Mouse (Mus musculus) WW6 (cell line): Measurements from ENCODE around the gene Cnr2.

Source experiments
- DNase-seq: peaks from one replicate; pipeline ENCODE4 v3.0.0-alpha.2; 2013; ENCODE audit warnings: low read depth, low spot score

Cnr2 gene

GRCm38 (mm10) chr4:135875991-135876582 lies 19.1 kb upstream of the Cnr2 start:
- no peak for DNase-seq

- DNase-seq, result no peak
Observed at GRCm38 (mm10) chr4:135876583-135877020, 18.6 kb upstream of the Cnr2 start.

- no peak for DNase-seq
Observed at GRCm38 (mm10) chr4:135877742-135878141, 17.5 kb upstream of the Cnr2 start.

- no peak for DNase-seq
Observed at GRCm38 (mm10) chr4:135879021-135879420, 16.2 kb upstream of the Cnr2 start.

- no peak for DNase-seq
Observed at GRCm38 (mm10) chr4:135880018-135880417, 15.2 kb upstream of the Cnr2 start.

GRCm38 (mm10) chr4:135880576-135880975 lies 14.6 kb upstream of the Cnr2 start:
- DNase-seq, result no peak

- DNase-seq, result no peak
Observed at GRCm38 (mm10) chr4:135882023-135882422, 13.2 kb upstream of the Cnr2 start.

GRCm38 (mm10) chr4:135883401-135883851 lies 11.8 kb upstream of the Cnr2 start:
- no peak for DNase-seq

GRCm38 (mm10) chr4:135883881-135884516 lies 11.2 kb upstream of the Cnr2 start:
- no peak for DNase-seq

- DNase-seq, result no peak
Observed at GRCm38 (mm10) chr4:135884531-135884930, 10.7 kb upstream of the Cnr2 start.

- DNase-seq, result no peak
Observed at GRCm38 (mm10) chr4:135885676-135886075, 9.5 kb upstream of the Cnr2 start.

GRCm38 (mm10) chr4:135886184-135886583 lies 9.0 kb upstream of the Cnr2 start:
- no peak for DNase-seq

GRCm38 (mm10) chr4:135888448-135889057 lies 6.6 kb upstream of the Cnr2 start:
- DNase-seq, result no peak

GRCm38 (mm10) chr4:135889146-135889883 lies 5.9 kb upstream of the Cnr2 start:
- DNase-seq, result no peak

- no peak for DNase-seq
Observed at GRCm38 (mm10) chr4:135889884-135890283, 5.3 kb upstream of the Cnr2 start.

GRCm38 (mm10) chr4:135891539-135891938 lies 3.7 kb upstream of the Cnr2 start:
- DNase-seq, result no peak

- DNase-seq, result no peak
Observed at GRCm38 (mm10) chr4:135892884-135893283, 2.3 kb upstream of the Cnr2 start.

- no peak for DNase-seq
Observed at GRCm38 (mm10) chr4:135896157-135896556, 963 bp downstream of the Cnr2 start.

- DNase-seq, result no peak
Observed at GRCm38 (mm10) chr4:135898380-135899049, 3.3 kb downstream of the Cnr2 start.

- DNase-seq, result no peak
Observed at GRCm38 (mm10) chr4:135899050-135899448, 3.9 kb downstream of the Cnr2 start.

- DNase-seq, result no peak
Observed at GRCm38 (mm10) chr4:135900008-135900407, 4.8 kb downstream of the Cnr2 start.
